Mouse (Mus musculus): Measurements from ENCODE around the gene Kif1bp.
"Not testable (repeated sequence)": the region's sequence is repeated elsewhere in the genome, so short reads cannot be mapped to it uniquely, and the experiment has no call there.

The Kif1bp gene

DNA sequence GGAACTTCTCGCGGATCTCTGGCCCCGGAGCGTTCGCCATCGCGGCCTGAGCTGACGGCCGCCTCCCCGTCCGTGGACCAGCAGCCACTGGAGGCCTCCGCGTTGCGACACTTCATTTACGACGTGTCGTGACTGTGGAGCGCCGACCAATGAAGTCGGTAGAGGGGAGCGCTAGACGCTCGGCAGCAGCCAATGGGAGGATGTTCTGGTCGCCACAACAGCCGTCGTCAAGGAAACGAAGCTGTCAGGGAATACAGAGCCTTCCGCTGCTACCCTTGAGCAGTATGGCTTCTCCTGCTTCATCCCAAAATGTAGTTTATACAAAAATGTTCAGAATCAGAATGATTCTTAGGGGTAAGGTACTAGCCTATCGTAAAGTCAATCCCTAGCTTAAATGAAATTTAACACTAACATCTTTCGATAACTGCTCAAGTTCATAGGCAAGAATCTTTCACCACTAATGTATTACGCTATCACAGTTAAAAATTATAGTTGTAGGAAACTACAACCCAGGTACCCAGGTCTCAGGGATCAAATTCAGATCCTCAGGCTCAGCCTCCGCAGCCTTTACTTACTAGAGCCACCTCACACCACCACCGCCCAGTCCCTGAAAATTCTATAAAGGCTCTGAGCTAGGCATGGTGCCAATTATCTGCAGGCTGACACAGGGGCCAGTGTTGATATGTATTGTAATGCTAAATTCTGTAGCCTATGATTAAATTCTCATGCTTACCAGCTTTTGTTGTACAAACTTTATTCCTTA lies at the start of gene Kif1bp:
Kif1bp (minus strand) TSS at position 120 of the 763 bp plus-strand sequence.
- DNase-seq (ENCODE audit: low read depth, low spot score): peak; percentile 97
- no peaks in the 10 kb centered on the region for H3K27me3 ChIP-seq (ENCODE audit: control insufficient read depth, insufficient read depth, low read length, poor library complexity, severe bottlenecking)
- H3K36me3 ChIP-seq (ENCODE audit: control insufficient read depth, insufficient read depth, low read length, poor library complexity, severe bottlenecking): peaks cover 5% of the 10 kb centered on the region

- Histone ChIP-seq H3K27me3 (ENCODE audit: control insufficient read depth, insufficient read depth, low read length, poor library complexity, severe bottlenecking) (no peaks in the 10 kb centered on the region), H3K36me3 (ENCODE audit: control insufficient read depth, insufficient read depth, low read length, poor library complexity, severe bottlenecking) (no peaks in the 10 kb centered on the region)
- no peak for DNase-seq (ENCODE audit: low read depth, low spot score)
Measured at GRCm38 (mm10) chr10:62604161-62604560, 25.9 kb upstream of the Kif1bp start.

- no peak for DNase-seq (ENCODE audit: low read depth, low spot score)
- 0 out of 2 replicates have a peak, but pooled peaks cover 1% of the 10 kb centered on the region for H3K36me3 ChIP-seq (ENCODE audit: control insufficient read depth, insufficient read depth, low read length, poor library complexity, severe bottlenecking)
Measured at GRCm38 (mm10) chr10:62603233-62604030, 25.2 kb upstream of the Kif1bp start.

DNA sequence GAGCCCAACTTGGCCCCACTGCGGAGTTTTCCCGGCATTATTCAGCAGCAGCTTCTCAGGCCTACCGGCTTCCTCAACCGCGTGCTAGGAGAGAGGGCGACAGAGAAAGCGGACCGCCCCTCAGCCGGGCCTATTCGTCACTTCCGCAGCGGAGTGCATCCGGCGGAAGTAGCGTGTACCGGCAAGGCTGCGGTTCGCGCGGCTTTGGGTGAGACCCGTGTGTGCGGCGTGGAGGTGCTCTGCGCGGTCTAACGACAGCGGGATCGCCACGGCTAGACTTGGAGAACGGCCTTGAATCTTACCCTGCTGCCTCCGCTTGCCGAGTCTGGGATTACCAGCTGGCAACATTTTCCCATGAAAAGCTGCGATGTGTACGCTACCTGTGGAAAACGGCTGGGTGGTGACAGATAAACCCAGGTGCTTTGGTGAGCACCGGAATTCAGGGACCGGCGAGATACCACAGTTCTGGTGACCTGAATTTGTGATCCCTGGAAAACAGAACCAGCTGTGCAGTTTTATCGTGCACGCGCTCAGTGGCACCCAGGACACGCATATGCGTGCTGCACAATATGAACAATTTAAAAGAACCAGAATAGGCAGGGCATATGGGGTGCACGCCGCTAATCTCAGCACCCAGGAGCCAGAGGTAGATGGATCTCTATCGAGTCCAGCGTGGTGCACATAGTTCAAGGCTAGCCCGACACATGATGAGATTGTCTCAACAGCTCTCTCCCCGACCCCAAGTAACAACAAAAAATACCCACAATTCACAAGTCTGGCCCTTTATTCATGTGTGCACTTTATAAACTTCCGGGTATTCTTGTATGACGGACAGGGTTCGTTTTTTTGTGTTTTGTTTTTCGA lies 24.2 kb upstream of the Kif1bp start, which contains the start of gene Ddx21:
Ddx21 (minus strand) TSS at position 105 of the 864 bp plus-strand sequence.
- H3K27me3 ChIP-seq (ENCODE audit: control insufficient read depth, insufficient read depth, low read length, poor library complexity, severe bottlenecking): no peaks in the 10 kb centered on the region
- peak; percentile 93 for DNase-seq (ENCODE audit: low read depth, low spot score)

More at GRCm38 (mm10) chr10:62603233-62604030, 25.2 kb upstream of the Kif1bp start:
- H3K27me3 ChIP-seq (ENCODE audit: control insufficient read depth, insufficient read depth, low read length, poor library complexity, severe bottlenecking): no peaks in the 10 kb centered on the region

GRCm38 (mm10) chr10:62601833-62602176 lies 23.5 kb upstream of the Kif1bp start:
- no peak for DNase-seq (ENCODE audit: low read depth, low spot score)
- Histone ChIP-seq H3K36me3 (ENCODE audit: control insufficient read depth, insufficient read depth, low read length, poor library complexity, severe bottlenecking) (peaks cover 10% of the 10 kb centered on the region; the same call in 1 of the 2 replicates), H3K27me3 (ENCODE audit: control insufficient read depth, insufficient read depth, low read length, poor library complexity, severe bottlenecking) (no peaks in the 10 kb centered on the region)

More for the DNA sequence above, 24.2 kb upstream of the Kif1bp start, which contains the start of gene Ddx21:
- peaks cover 10% of the 10 kb centered on the region; the same call in 1 of the 2 replicates for H3K36me3 ChIP-seq (ENCODE audit: control insufficient read depth, insufficient read depth, low read length, poor library complexity, severe bottlenecking)

DNA sequence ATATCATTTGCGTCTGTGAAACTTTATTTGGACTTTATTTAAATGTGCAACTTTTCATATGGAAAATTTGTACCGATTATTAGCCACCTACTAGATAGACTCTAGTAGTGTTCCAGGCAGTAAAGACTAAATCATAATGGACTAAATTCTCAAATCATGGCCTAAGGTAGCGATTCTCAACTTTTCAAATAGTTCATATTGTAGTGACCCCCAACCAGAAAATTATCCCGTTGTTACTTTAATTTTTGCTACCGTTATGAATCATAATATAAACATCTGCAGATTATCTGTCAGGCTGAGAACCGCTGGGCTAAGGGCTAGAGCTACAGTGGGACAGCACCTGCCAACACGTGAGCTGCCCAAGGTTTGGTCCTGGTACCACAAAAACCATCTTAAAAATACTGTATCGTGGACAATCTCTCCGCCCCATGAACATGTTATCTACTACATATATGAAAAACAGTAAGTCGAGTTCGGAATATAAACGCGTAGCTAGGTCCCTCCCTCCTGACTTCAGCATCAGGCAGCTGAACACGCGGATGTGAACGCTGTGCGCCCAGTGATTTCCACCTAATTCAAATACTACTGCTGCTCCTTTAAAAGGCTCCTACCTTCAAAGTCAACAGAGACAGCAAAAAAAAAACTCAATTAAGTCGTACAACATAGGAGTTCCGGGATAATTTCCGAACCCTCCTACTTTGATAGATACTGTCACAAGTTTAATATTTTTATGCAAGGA lies 23.0 kb upstream of the Kif1bp start:
- Histone ChIP-seq H3K36me3 (ENCODE audit: control insufficient read depth, insufficient read depth, low read length, poor library complexity, severe bottlenecking) (peaks cover 10% of the 10 kb centered on the region; the same call in 1 of the 2 replicates), H3K27me3 (ENCODE audit: control insufficient read depth, insufficient read depth, low read length, poor library complexity, severe bottlenecking) (no peaks in the 10 kb centered on the region)
- DNase-seq (ENCODE audit: low read depth, low spot score): peak; percentile 41

- H3K27me3 ChIP-seq (ENCODE audit: control insufficient read depth, insufficient read depth, low read length, poor library complexity, severe bottlenecking): no peaks in the 10 kb centered on the region
- DNase-seq (ENCODE audit: low read depth, low spot score): no peak
Measured at GRCm38 (mm10) chr10:62600056-62600455, 21.8 kb upstream of the Kif1bp start.

GRCm38 (mm10) chr10:62599311-62599710 lies 21.1 kb upstream of the Kif1bp start:
- not testable (repeated sequence) for H3K27me3 ChIP-seq (ENCODE audit: control insufficient read depth, insufficient read depth, low read length, poor library complexity, severe bottlenecking); DNase-seq (ENCODE audit: low read depth, low spot score)
- H3K36me3 ChIP-seq (ENCODE audit: control insufficient read depth, insufficient read depth, low read length, poor library complexity, severe bottlenecking): peaks cover 10% of the 10 kb centered on the region

More at GRCm38 (mm10) chr10:62600056-62600455, 21.8 kb upstream of the Kif1bp start:
- H3K36me3 ChIP-seq (ENCODE audit: control insufficient read depth, insufficient read depth, low read length, poor library complexity, severe bottlenecking): peaks cover 10% of the 10 kb centered on the region; the same call in 1 of the 2 replicates

DNA sequence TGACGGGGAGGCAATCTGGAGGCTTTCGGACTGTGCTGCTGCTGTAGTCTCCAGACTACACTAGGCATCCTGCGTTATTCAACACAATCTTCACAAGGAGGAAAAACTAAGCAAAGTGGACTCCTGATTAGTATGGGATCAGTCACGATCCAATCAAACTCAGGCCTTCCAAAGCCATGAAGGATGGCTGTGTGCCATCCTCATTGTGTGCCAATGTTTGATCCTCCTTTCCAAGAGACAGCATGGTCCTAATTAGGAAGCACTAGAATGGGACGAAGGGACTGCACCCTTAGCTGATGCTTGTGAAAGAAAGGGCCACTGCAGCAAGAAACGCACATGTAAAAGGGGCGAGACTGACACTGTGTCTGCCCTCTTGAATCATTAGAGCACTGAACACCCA lies 14.2 kb upstream of the Kif1bp start:
- no peak for DNase-seq (ENCODE audit: low read depth, low spot score)
- Histone ChIP-seq H3K27me3 (ENCODE audit: control insufficient read depth, insufficient read depth, low read length, poor library complexity, severe bottlenecking) (no peaks in the 10 kb centered on the region), H3K36me3 (ENCODE audit: control insufficient read depth, insufficient read depth, low read length, poor library complexity, severe bottlenecking) (peaks cover 31% of the 10 kb centered on the region)

- H3K36me3 ChIP-seq (ENCODE audit: control insufficient read depth, insufficient read depth, low read length, poor library complexity, severe bottlenecking): peaks cover 37% of the 10 kb centered on the region
- H3K27me3 ChIP-seq (ENCODE audit: control insufficient read depth, insufficient read depth, low read length, poor library complexity, severe bottlenecking): no peaks in the 10 kb centered on the region
- DNase-seq (ENCODE audit: low read depth, low spot score): peak; percentile 95
Measured at GRCm38 (mm10) chr10:62590200-62590599, 11.9 kb upstream of the Kif1bp start.

DNA sequence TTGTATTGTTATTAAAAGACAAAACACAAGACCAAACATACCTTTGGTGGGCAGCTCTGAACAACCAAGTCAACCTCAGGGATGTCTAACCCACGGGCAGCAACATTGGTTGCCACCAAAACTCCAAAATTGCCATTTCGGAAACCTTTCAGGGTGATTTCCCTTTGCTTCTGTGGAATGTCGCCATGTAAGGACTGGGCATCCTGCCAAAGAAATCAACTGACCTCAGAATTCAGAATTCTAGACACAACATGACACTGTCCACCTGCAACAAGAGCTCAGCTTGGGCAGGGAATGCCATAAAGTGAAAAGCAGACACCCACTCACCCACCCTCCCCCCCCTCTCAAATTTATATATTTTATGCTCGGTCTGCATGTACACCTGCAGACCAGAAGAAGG lies 10.4 kb upstream of the Kif1bp start:
- Histone ChIP-seq H3K36me3 (ENCODE audit: control insufficient read depth, insufficient read depth, low read length, poor library complexity, severe bottlenecking) (peaks cover 36% of the 10 kb centered on the region), H3K27me3 (ENCODE audit: control insufficient read depth, insufficient read depth, low read length, poor library complexity, severe bottlenecking) (no peaks in the 10 kb centered on the region)
- no peak for DNase-seq (ENCODE audit: low read depth, low spot score)

- H3K36me3 ChIP-seq (ENCODE audit: control insufficient read depth, insufficient read depth, low read length, poor library complexity, severe bottlenecking): peaks cover 23% of the 10 kb centered on the region
- H3K27me3 ChIP-seq (ENCODE audit: control insufficient read depth, insufficient read depth, low read length, poor library complexity, severe bottlenecking): no peaks in the 10 kb centered on the region
- no peak for DNase-seq (ENCODE audit: low read depth, low spot score)
Measured at GRCm38 (mm10) chr10:62583245-62583644, 5.0 kb upstream of the Kif1bp start.

DNA sequence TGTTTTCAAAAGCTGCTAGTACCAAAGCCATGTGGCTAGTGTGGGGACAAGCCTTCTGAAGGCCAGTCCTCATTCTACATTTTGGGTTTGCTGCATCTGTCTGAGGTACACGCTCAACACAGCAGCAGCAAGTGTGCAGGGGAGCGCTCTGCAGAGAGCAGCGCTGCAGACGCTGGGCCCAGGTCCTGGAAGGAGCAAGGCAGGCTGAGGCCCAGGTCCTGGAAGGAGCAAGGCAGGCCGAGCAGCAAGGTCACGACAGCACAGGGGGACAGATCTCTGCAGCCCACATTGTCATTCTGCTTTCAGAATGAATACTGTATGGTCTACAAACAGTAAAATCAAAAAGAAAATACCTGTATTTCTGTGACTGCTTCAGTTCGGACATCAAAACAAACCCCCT lies 4.4 kb upstream of the Kif1bp start:
- peaks cover 18% of the 10 kb centered on the region for H3K36me3 ChIP-seq (ENCODE audit: control insufficient read depth, insufficient read depth, low read length, poor library complexity, severe bottlenecking)
- H3K27me3 ChIP-seq (ENCODE audit: control insufficient read depth, insufficient read depth, low read length, poor library complexity, severe bottlenecking): no peaks in the 10 kb centered on the region
- DNase-seq (ENCODE audit: low read depth, low spot score): no peak

DNA sequence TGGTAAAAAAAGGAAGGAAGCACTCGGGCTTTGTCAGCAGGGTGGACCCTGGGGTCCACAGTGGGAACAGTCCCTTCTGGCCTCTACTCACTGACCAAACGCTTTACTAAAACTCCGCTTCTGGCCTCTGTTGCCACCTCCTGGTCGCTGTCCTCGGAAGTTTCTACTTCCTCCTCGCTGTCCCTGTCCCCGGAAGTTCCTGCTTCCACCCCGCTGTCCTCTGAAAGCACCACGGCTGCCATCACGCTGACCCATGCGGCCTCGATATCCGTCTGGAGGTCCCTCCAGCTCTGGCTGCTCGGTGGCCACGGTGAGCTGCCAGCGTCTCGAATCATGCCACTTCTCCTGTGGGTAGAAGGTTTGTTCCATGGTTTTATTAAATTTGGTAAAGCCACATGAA lies 4.0 kb upstream of the Kif1bp start:
- Histone ChIP-seq H3K36me3 (ENCODE audit: control insufficient read depth, insufficient read depth, low read length, poor library complexity, severe bottlenecking) (peaks cover 16% of the 10 kb centered on the region), H3K27me3 (ENCODE audit: control insufficient read depth, insufficient read depth, low read length, poor library complexity, severe bottlenecking) (no peaks in the 10 kb centered on the region)
- no peak for DNase-seq (ENCODE audit: low read depth, low spot score)
